Mouse (Mus musculus): Measurements from ENCODE around the gene Sult2b1. TPM values are rescaled to one million over a fixed set of nuclear protein-coding genes. Genes with fewer than 3 reads are reported as not detected.

Gene Sult2b1
- total and polyA plus RNA-seq, 3 experiments, result 0.08 TPM; not detected in 2

GRCm38 (mm10) chr7:45702809-45703520 lies 81.5 kb downstream of the Sult2b1 start:
- intact Hi-C loops (cut with DNase I), result loop anchor here (5.0 kb wide), 3 partner anchors 176 to 1151 kb away; partner anchors contain the start of genes Nr1h2, Plekha4 and Ppp1r15a
- Histone ChIP-seq H3K27me3 (ENCODE audit: control insufficient read depth, insufficient read depth, low read length) (0 out of 2 replicates have a peak, but pooled peaks cover 3% of the 10 kb centered on the region), H3K27ac (no peak overlapping the region), H3K9ac (ENCODE audit: low read depth, low read length) (no peak overlapping the region), H3K4me3 (no peak overlapping the region), H3K79me2 (replicated peaks; ENCODE audit: control insufficient read depth, insufficient read depth, low read length) (no peaks in the 10 kb centered on the region), H3K4me1 (ENCODE audit: control insufficient read depth, insufficient read depth, low read length) (peaks cover 9% of the 10 kb centered on the region), H3K36me3 (ENCODE audit: control insufficient read depth, insufficient read depth, low read length) (peaks cover 1% of the 10 kb centered on the region; the same call in 1 of the 2 replicates)
- no peak for TF ChIP-seq CTCF (IDR thresholded peaks at IDR 0.05)
- no peak for DNase-seq
- WGBS, result 87% methylated on average over 17 of the region's 17 CpGs

- Histone ChIP-seq H3K9ac (ENCODE audit: low read depth, low read length) (no peak overlapping the region), H3K27me3 (ENCODE audit: control insufficient read depth, insufficient read depth, low read length) (0 out of 2 replicates have a peak, but pooled peaks cover 3% of the 10 kb centered on the region), H3K36me3 (ENCODE audit: control insufficient read depth, insufficient read depth, low read length) (no peaks in the 10 kb centered on the region), H3K27ac (no peak overlapping the region), H3K4me3 (no peak overlapping the region), H3K79me2 (replicated peaks; ENCODE audit: control insufficient read depth, insufficient read depth, low read length) (no peaks in the 10 kb centered on the region), H3K4me1 (ENCODE audit: control insufficient read depth, insufficient read depth, low read length) (peaks cover 9% of the 10 kb centered on the region)
- 88% methylated on average over 11 of the region's 11 CpGs for whole genome bisulfite sequencing
- intact Hi-C loops (cut with DNase I), result loop anchor here (5.0 kb wide), 3 partner anchors 175 to 1150 kb away; partner anchors contain the start of genes Nr1h2, Plekha4 and Ppp1r15a
- TF ChIP-seq CTCF (IDR thresholded peaks at IDR 0.05), result no peak
- no peak for TF ChIP-seq EP300 (IDR thresholded peaks at IDR 0.05; ENCODE audit: insufficient read depth, low read depth, low read length)
- TF ChIP-seq POLR2A (IDR thresholded peaks at IDR 0.05; ENCODE audit: insufficient read depth, low read depth, low read length), result no peak
- DNase-seq, result no peak
Observed at GRCm38 (mm10) chr7:45702316-45702715, 82.2 kb downstream of the Sult2b1 start.

- H3K79me2 ChIP-seq (replicated peaks; ENCODE audit: control insufficient read depth, insufficient read depth, low read length), result no peaks in the 10 kb centered on the region
- TF ChIP-seq CTCF (IDR thresholded peaks at IDR 0.05), result no peak
- TF ChIP-seq EP300 (IDR thresholded peaks at IDR 0.05; ENCODE audit: insufficient read depth, low read depth, low read length), result no peak
- no peak for TF ChIP-seq POLR2A (IDR thresholded peaks at IDR 0.05; ENCODE audit: insufficient read depth, low read depth, low read length)
- 0 out of 2 replicates have a peak, but pooled peaks cover 3% of the 10 kb centered on the region for H3K27me3 ChIP-seq (ENCODE audit: control insufficient read depth, insufficient read depth, low read length)
- intact Hi-C loops (cut with DNase I), result loop anchor here (5.0 kb wide), 3 partner anchors 174 to 1149 kb away; partner anchors contain the start of genes Nr1h2, Plekha4 and Ppp1r15a
- 88% methylated on average over 11 of the region's 11 CpGs for whole genome bisulfite sequencing
- no peaks in the 10 kb centered on the region for H3K36me3 ChIP-seq (ENCODE audit: control insufficient read depth, insufficient read depth, low read length)
- H3K4me3 ChIP-seq, result no peak overlapping the region
- H3K27ac ChIP-seq, result no peak overlapping the region; the same call in 1 of the 2 replicates
- peaks cover 9% of the 10 kb centered on the region for H3K4me1 ChIP-seq (ENCODE audit: control insufficient read depth, insufficient read depth, low read length)
- H3K9ac ChIP-seq (ENCODE audit: low read depth, low read length), result no peak overlapping the region
- no peak for DNase-seq
Observed at GRCm38 (mm10) chr7:45701607-45702006, 82.9 kb downstream of the Sult2b1 start.

- Histone ChIP-seq H3K9ac (ENCODE audit: low read depth, low read length) (peak overlapping the region; percentile 18; the same call in 1 of the 2 replicates), H3K36me3 (ENCODE audit: control insufficient read depth, insufficient read depth, low read length) (no peaks in the 10 kb centered on the region), H3K27ac (peak overlapping the region; percentile 47), H3K79me2 (replicated peaks; ENCODE audit: control insufficient read depth, insufficient read depth, low read length) (no peaks in the 10 kb centered on the region), H3K4me1 (ENCODE audit: control insufficient read depth, insufficient read depth, low read length) (peaks cover 9% of the 10 kb centered on the region), H3K27me3 (ENCODE audit: control insufficient read depth, insufficient read depth, low read length) (0 out of 2 replicates have a peak, but pooled peaks cover 3% of the 10 kb centered on the region), H3K4me3 (peak overlapping the region; percentile 44; the same call in 1 of the 2 replicates)
- TF ChIP-seq EP300 (IDR thresholded peaks at IDR 0.05; ENCODE audit: insufficient read depth, low read depth, low read length) (no peak), CTCF (IDR thresholded peaks at IDR 0.05) (no peak), POLR2A (IDR thresholded peaks at IDR 0.05; ENCODE audit: insufficient read depth, low read depth, low read length) (no peak)
- WGBS, result 35% methylated on average over 11 of the region's 11 CpGs
- intact Hi-C loops (cut with DNase I), result loop anchor here (5.0 kb wide), 3 partner anchors 174 to 1149 kb away; partner anchors contain the start of genes Nr1h2, Plekha4 and Ppp1r15a
- peak in 1 of 2 experiments; percentile 59 for DNase-seq
Observed at GRCm38 (mm10) chr7:45701072-45701471, 83.4 kb downstream of the Sult2b1 start.

GRCm38 (mm10) chr7:45700301-45701015 lies 84.0 kb downstream of the Sult2b1 start:
- DNase-seq, result peak; percentile 79 to 85
- Histone ChIP-seq H3K79me2 (replicated peaks; ENCODE audit: control insufficient read depth, insufficient read depth, low read length) (no peaks in the 10 kb centered on the region), H3K36me3 (ENCODE audit: control insufficient read depth, insufficient read depth, low read length) (no peaks in the 10 kb centered on the region), H3K27ac (peak overlapping the region; percentile 47), H3K9ac (ENCODE audit: low read depth, low read length) (peak overlapping the region; percentile 68), H3K4me3 (peak overlapping the region; percentile 44), H3K27me3 (ENCODE audit: control insufficient read depth, insufficient read depth, low read length) (0 out of 2 replicates have a peak, but pooled peaks cover 3% of the 10 kb centered on the region), H3K4me1 (ENCODE audit: control insufficient read depth, insufficient read depth, low read length) (peaks cover 9% of the 10 kb centered on the region)
- TF ChIP-seq EP300 (IDR thresholded peaks at IDR 0.05; ENCODE audit: insufficient read depth, low read depth, low read length) (no peak), POLR2A (IDR thresholded peaks at IDR 0.05; ENCODE audit: insufficient read depth, low read depth, low read length) (no peak), CTCF (IDR thresholded peaks at IDR 0.05) (no peak)
- WGBS, result under 1% methylated on average over 20 of the region's 20 CpGs
- intact Hi-C loops (cut with DNase I), result loop anchor here (5.0 kb wide), 3 partner anchors 173 to 1148 kb away; partner anchors contain the start of genes Nr1h2, Plekha4 and Ppp1r15a
